Mouse (Mus musculus): Measurements from ENCODE around the gene Gimap8.
"Not testable (repeated sequence)": the region's sequence is repeated elsewhere in the genome, so short reads cannot be mapped to it uniquely, and the experiment has no call there.

DNA sequence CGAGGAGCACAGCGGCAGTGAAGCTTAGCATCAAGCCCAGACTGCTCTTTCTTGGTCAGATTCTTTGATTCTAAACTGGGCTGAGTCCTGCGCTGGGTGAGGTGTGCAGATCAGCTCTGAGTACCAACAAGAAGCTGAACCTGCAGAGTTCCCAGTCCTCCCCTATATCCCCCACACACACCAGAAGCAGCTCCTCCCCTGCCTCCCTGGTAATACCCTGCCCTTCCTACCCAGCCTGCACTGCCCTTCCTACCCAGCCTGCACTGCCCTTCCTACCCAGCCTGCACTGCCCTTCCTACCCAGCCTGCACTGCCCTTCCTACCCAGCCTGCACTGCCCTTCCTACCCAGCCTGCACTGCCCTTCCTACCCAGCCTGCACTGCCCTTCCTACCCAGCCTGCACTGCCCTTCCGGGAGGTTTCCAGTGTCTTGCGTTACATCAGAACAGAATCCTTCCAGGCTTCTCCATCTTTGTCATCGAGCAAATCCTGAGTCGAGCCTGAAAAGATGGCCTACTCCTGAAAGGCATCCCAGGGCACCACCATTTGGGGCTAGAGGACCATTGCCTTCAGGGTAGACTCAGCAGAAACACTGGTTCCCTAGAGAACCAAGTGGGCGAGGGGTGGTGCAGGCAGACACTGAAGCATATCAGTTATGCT lies 24.7 kb upstream of the Gimap8 start:
- not testable (repeated sequence) for TF ChIP-seq MAX (IDR thresholded peaks at IDR 0.05; ENCODE audit: low read length); NRF1 (IDR thresholded peaks at IDR 0.05; ENCODE audit: insufficient read depth, low read depth, low read length, poor library complexity, severe bottlenecking); MYB (IDR thresholded peaks at IDR 0.05; ENCODE audit: low read depth, low read length); GATA1 (IDR thresholded peaks at IDR 0.05; ENCODE audit: low read depth, low read length)
